Mouse (Mus musculus) liver, postnatal 0 days (tissue): ENCODE results near the gene Ddx54.

Experiments used
- CTCF ChIP-seq: sonication (generic); IDR thresholded peaks from 2 replicates; pipeline ENCODE4 v1.5.1; 2016; ENCODE audit warnings: antibody characterized with exemption, low read depth
- EP300 ChIP-seq: IDR thresholded peaks from 2 replicates; pipeline ENCODE4 v1.6.1; 2016; ENCODE audit warnings: antibody characterized with exemption, low read depth, mild to moderate bottlenecking

- TF ChIP-seq CTCF (no peak), EP300 (no peak)
Measured at GRCm38 (mm10) chr5:120618778-120619177, 6.2 kb downstream of the Ddx54 start.
